Mouse (Mus musculus) cerebellum, adult 2 months (tissue): ENCODE results near the gene Zfp827. TPM values are rescaled to one million over a fixed set of nuclear protein-coding genes. Genes with fewer than 3 reads are reported as not detected.

ENCODE experiments used
- DNase-seq, 2 experiments: peaks; one replicate each; pipeline ENCODE4 v3.0.0; 2021
- H3K27ac ChIP-seq: fragments of 200-500 bp; 2 replicates; pipeline ENCODE4 v1.5.1; 2012; ENCODE audit warnings: low read length, control low read depth, inconsistent platforms; ENCODE audit not compliant: insufficient read depth
- H3K27me3 ChIP-seq: fragments of 200-500 bp; 2 replicates; pipeline ENCODE4 v1.6.1; 2012; ENCODE audit warnings: inconsistent platforms, mild to moderate bottlenecking, low read length, moderate library complexity; ENCODE audit not compliant: control insufficient read depth, insufficient read depth
- H3K4me1 ChIP-seq: fragments of 200-500 bp; 2 replicates; pipeline ENCODE4 v1.6.1; 2011; ENCODE audit warnings: low read length; ENCODE audit not compliant: control insufficient read depth, insufficient read depth
- H3K4me3 ChIP-seq: fragments of 200-500 bp; replicated peaks from 2 replicates; pipeline ENCODE3; 2011; ENCODE audit warnings: mild to moderate bottlenecking, low read depth, low read length, control low read depth; ENCODE audit not compliant: insufficient read depth
- CTCF ChIP-seq: fragments of 200-500 bp; IDR thresholded peaks from 2 replicates; pipeline ENCODE4 v1.5.1; 2011; ENCODE audit warnings: low read depth, mild to moderate bottlenecking, control low read depth, low read length, moderate library complexity, borderline replicate concordance; ENCODE audit not compliant: insufficient read depth
- POLR2A ChIP-seq: fragments of 200-500 bp; IDR thresholded peaks from 2 replicates; pipeline ENCODE4 v1.6.1; 2011; ENCODE audit warnings: low read length, control low read depth, borderline replicate concordance; ENCODE audit not compliant: insufficient read depth
- WGBS: fragments of 180-500 bp; shearing (Covaris S2); methylation state at CpG from one replicate; pipeline ENCODE4 v1.1.7; 2018; 5-methylcytosine and 5-hydroxymethylcytosine counted together
- polyA plus RNA-seq: library from polyadenylated mRNA; depleted of rRNA; stranded (reverse); fragments of >200 nt; gene quantifications from 2 replicates; pipeline ENCODE4 v1.2.3, GENCODE M21; 2012

Gene Zfp827
- polyA plus RNA-seq, 1 experiment = 24.7 TPM

DNA sequence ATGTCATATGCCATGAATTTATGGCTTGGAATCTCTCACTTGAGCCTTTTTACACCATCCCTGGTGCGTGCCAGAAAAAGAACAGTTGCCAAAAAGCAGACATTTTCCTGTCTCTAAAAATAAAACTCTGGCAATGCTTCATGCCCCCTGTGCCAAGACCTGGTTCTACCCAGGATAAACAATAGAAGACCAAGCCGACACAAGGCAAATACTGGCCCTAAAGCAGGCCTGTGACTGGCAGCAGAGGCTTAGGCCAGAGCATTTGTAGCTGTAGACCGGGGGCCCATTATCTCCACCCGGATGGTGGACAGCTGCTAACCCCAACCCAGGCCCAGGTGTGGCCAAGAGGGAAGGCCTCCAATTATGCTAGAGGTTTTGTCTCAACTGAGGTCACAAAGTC, 178.7 kb downstream of the Zfp827 start:
- WGBS = 10% methylated on average over 4 of the region's 4 CpGs
- TF ChIP-seq POLR2A = no peak
- no peak for TF ChIP-seq CTCF
- no peaks in the 10 kb centered on the region for H3K27me3 ChIP-seq
- H3K4me3 ChIP-seq = no peak overlapping the region
- DNase-seq = peak; percentile 84 to 97
- peaks cover 32% of the 10 kb centered on the region for H3K4me1 ChIP-seq
- H3K27ac ChIP-seq = peak overlapping the region; percentile 96

DNA sequence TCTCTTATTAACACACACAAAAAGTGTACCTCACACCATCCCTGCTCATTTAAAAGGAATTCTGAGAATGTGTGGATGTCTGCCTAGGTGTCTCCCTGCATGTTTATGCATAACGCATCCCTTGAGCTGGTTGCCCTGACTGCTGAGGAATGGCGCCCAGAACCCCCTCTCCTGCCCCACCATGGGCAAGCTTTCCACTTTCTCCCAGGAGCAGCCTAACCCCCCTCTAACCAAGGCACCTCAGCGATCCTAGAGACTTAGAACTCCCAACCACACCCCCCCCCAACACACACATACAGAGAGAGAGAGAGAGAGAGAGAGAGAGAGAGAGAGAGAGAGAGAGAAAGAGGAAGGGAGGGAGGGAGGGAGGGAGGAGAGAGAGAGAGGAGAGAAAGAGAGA, 179.9 kb downstream of the Zfp827 start:
- no peak for DNase-seq
- Histone ChIP-seq H3K4me1 (peaks cover 32% of the 10 kb centered on the region), H3K4me3 (no peak overlapping the region), H3K27ac (peak overlapping the region; percentile 47; the same call in 1 of the 2 replicates), H3K27me3 (no peaks in the 10 kb centered on the region)
- TF ChIP-seq POLR2A = no peak
- TF ChIP-seq CTCF = no peak
- 45% methylated on average over 3 of the region's 3 CpGs for WGBS

DNA sequence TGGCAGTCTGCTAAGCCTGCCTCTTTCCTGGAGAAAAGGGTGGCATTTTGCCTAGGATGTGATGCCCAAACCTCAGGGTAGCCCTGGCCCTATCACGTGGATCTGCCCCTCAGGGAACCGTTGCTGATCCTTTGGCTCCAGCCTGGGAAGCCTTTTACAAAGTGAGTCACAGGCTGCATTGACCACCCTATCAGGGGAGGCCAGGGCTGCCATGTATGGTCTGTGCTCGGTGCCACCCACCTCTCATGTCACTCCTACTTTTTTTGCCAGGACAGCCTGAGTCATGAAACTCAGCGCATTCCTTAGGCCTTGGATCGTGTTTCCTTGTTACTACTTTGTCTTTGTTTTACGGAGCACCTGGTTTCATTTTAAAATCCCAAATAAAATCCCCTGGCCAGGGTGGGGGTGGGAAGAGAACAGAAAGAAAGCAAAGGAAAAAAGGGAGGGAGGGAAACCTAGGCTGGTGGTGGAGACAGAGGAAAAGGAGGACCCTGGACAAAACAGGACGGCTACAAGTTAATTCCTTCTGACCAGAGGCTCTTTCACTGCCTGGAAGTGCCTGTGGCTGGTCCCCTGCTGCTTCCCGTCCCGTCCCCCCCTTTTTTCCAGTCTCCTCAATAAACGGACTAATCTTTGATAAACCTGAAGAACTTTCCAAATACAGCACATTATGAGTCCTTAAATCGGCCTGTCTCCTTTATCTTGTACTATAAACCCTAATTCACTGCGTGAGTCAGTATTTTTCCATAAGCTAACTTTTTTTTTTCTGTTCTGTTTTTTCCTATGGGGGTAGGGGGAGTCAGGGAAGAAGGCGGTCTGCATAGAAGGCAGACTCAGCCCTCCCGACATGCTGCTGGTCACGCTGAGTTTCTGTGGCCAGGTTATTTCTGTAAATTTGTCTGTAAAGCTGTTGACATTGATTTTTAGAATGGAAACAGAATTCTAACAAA, 180.7 kb downstream of the Zfp827 start:
- TF ChIP-seq POLR2A (no peak), CTCF (no peak)
- peak; percentile 71 to 89 for DNase-seq
- Histone ChIP-seq H3K4me1 (peaks cover 32% of the 10 kb centered on the region), H3K27me3 (no peaks in the 10 kb centered on the region), H3K4me3 (no peak overlapping the region), H3K27ac (peak overlapping the region; percentile 83)
- WGBS = 19% methylated on average over 15 of the region's 15 CpGs

DNA sequence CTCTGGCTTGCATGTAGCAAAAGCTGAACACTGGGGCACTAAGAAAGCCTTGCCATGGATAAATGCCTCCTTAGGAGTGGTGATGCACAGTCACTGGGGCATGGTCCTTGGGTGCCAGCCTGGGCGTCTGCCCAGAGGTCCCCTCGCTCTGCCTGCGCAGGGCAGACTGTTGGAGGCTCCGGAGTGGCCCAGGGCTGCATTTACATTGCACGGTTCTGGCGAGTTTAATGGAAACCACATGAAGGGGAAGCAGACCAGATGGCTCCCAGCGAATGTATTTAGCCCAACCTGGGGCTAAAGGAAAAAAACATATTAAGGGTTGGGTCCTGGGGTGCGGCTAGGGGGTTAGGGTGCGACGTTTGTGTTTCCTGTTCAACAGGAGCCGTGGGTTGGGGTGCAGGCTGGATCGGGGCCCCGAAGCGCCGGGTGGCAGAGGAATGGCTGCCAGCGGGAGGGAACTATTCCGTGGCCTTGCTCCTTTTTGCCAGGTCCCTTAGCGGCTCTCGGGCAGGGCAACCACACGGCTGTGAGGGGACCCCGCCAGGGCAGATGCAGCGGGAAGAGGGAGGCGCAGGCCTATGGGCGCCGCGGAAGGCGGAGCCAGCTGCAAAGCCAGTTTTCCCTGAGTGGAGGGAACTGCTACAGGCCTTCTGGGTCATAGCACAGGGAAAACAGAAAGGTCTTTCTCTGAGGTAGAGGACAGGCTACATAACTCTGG, 181.6 kb downstream of the Zfp827 start:
- Histone ChIP-seq H3K27me3 (no peaks in the 10 kb centered on the region), H3K4me3 (peak overlapping the region; percentile 13), H3K4me1 (peaks cover 32% of the 10 kb centered on the region), H3K27ac (peak overlapping the region; percentile 83)
- peak; percentile 76 to 77 for DNase-seq
- 3% methylated on average over 27 of the region's 27 CpGs for WGBS
- TF ChIP-seq POLR2A (no peak), CTCF (no peak)

DNA sequence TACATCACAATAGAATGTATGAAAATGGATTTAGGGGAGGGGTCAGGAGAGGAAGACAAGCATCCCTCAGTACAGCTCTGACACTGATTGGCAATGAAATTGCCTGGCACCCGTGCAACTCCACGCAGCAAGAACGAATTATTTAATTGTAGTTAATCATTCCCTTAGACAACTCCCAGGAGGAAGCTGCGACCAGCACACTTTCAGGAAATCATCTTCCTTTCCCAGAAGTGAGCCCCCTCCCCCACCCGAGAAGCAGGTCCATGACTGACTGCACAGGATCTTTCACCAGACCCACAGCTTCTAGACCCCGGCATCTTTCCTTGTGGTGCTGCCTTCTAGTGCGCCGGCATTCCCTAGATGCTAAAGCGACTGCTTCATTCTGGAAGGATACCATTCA, 183.4 kb downstream of the Zfp827 start:
- Histone ChIP-seq H3K27me3 (no peaks in the 10 kb centered on the region), H3K4me3 (no peak overlapping the region), H3K27ac (no peak overlapping the region), H3K4me1 (peaks cover 32% of the 10 kb centered on the region)
- WGBS = 75% methylated on average over 9 of the region's 9 CpGs
- peak in 1 of 2 experiments; percentile 8 for DNase-seq
- TF ChIP-seq CTCF (no peak), POLR2A (no peak)

DNA sequence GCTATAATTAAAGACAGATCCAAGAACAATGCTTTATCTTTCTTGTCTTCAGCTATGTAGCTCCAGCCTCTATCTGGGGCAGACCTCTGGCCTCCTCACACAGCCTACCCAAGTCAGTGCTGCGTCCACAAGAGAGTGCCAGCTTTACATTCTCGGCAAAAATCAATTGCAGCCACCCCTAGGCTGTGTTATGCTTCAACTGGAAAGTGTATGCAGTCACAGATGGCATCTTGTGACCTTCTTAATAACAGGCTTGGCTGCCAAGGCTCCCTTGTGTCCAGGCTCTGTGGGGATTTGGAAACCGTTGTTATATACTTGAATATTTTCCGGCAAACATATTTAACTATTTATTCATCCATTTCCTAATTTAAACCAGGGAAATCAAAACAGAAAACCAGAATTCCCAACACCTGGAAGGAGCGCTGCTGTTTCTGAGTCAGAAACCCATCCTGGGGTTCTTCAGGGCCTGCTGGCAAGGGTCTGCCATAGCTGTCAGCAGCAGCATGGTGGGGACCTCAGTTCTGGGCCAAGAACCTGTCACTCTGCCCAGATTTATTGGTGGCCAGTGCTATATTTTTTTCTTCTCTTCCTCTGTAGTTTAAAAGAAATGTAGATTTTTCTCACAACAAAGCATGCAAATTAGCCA, 194.0 kb downstream of the Zfp827 start:
- Histone ChIP-seq H3K4me1 (peaks cover 9% of the 10 kb centered on the region), H3K27ac (peak overlapping the region; percentile 64; the same call in 1 of the 2 replicates), H3K4me3 (no peak overlapping the region), H3K27me3 (no peaks in the 10 kb centered on the region)
- 7% methylated on average over 5 of the region's 5 CpGs for WGBS
- peak; percentile 67 to 86 for DNase-seq
- no peak for TF ChIP-seq CTCF
- TF ChIP-seq POLR2A = no peak

DNA sequence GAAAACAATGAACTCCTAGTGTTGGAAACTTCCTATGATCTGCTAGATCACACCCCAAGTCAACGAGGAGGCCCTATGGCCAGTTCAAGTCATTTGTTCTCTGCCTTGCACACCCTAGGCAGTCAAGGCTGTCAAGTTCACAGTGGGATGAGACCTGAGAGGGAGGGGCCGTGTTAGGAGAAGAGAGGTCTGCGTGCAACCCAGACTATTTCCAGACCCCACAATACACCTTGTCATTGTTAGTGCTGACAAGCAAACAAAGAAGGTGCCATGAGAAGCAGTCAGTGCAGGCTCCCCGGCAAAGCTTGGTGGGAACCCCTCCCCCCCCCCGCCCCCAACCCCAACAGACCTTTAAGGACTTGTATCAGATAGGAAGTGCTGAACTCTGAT, 194.5 kb downstream of the Zfp827 start:
- TF ChIP-seq CTCF = no peak
- no peak for TF ChIP-seq POLR2A
- 37% methylated on average over 5 of the region's 5 CpGs for WGBS
- H3K4me1 ChIP-seq = peaks cover 9% of the 10 kb centered on the region

DNA sequence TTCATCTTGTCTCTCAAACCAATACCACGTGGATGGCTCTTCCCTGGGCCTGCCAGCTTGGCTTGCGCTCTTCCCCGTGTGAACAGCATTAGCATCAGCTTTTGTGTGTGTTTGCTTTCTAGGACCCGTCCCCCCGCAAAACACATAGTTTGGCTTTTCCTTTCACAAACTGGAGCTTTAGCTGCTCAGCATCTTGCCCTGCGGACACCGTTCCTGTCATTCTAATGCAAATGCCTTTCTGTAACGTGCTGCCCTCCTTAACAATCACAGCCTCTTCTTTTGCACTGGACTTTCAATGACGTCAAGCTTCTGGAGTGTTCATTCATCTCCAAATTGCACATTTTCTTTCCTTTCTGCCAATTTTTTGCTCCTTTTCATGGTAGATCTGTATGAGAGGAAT, 196.1 kb downstream of the Zfp827 start:
- DNase-seq = no peak
- no peak overlapping the region for H3K4me3 ChIP-seq
- TF ChIP-seq POLR2A = no peak
- no peak for TF ChIP-seq CTCF
- 85% methylated on average over 9 of the region's 9 CpGs for WGBS
- no peaks in the 10 kb centered on the region for H3K27me3 ChIP-seq
- H3K4me1 ChIP-seq = peaks cover 9% of the 10 kb centered on the region
- no peak overlapping the region for H3K27ac ChIP-seq

More for the DNA sequence above, 194.5 kb downstream of the Zfp827 start:
- Histone ChIP-seq H3K27me3 (no peaks in the 10 kb centered on the region), H3K4me3 (no peak overlapping the region), H3K27ac (peak overlapping the region; percentile 64)
- DNase-seq = no peak
